Mouse (Mus musculus): ENCODE data around the gene Vps35l.

DNA sequence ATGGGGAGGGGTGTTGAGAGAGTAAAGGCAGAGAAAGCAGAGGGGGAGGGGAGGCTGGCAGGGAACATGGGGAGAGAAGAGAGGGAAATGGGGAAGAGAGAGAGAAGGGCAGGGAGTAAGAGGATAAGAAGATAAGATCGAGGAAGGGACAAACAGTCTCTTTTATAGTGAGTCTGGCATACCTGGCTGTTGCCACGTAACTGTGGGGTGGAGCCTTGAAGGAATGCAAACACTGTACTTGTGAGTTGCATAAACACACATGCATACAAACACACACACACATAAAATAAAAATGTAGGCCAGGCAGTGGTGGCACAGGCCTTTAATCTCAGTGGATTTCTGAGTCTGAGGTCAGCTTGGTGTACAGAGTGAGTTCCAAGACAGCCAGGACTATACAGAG, 32.8 kb upstream of the Vps35l start:
- TF ChIP-seq CTCF (conservative IDR thresholded peaks at IDR 0.05; ENCODE audit: low read length), result no peak
- no peak for TF ChIP-seq NANOG (IDR thresholded peaks at IDR 0.05; ENCODE audit: borderline replicate concordance, low read length)

All from E14TG2a.4 (cell line).